Mouse (Mus musculus): ENCODE data around the gene Dgkb. TPM values are rescaled to one million over a fixed set of nuclear protein-coding genes. Genes with fewer than 3 reads are reported as not detected.

The Dgkb gene
- polyA plus RNA-seq, 1 experiment from 2014 or later: 5.1 TPM

DNA sequence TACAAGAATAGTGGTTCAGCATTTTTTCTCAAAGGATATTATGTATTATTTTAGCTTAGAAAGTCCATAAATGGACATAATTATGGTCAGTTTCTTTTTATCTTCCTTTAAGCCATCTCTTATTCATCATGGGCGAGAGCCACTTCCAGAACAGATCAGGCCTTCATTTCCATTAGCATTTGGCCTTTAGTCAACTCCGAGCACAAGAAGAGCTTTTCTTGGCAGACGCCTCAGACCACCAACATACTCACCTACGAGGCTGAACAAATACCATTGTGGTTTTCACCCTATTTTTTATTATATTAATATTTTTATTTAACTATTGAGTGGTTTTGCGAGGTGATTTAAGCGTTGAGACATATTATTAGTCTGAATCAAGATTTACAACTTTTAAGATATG is 759.6 kb downstream of the Dgkb start:
- no peak overlapping the region for H3K9ac ChIP-seq (replicated peaks; ENCODE audit: low read length)
- ATAC-seq (ENCODE audit: low FRiP score, low TSS enrichment): no peak
- no peak overlapping the region for H3K4me2 ChIP-seq (ENCODE audit: low read length)
- no peak for DNase-seq
- H3K27me3 ChIP-seq (ENCODE audit: control insufficient read depth, insufficient read depth, low read length): no peaks in the 10 kb centered on the region
- 0 out of 2 replicates have a peak, but pooled peaks cover 2% of the 10 kb centered on the region for H3K4me1 ChIP-seq (ENCODE audit: control insufficient read depth, insufficient read depth, low read length)
- 71% methylated on average over 6 of the region's 6 CpGs for WGBS
- no peaks in the 10 kb centered on the region for H3K9me3 ChIP-seq (ENCODE audit: control insufficient read depth, low read length)
- no peak overlapping the region for H3K4me3 ChIP-seq (replicated peaks; ENCODE audit: low read depth, low read length)
- H3K27ac ChIP-seq (replicated peaks; ENCODE audit: low read depth, low read length): no peak overlapping the region
- H3K36me3 ChIP-seq (ENCODE audit: control insufficient read depth, insufficient read depth, low read length): no peaks in the 10 kb centered on the region

DNA sequence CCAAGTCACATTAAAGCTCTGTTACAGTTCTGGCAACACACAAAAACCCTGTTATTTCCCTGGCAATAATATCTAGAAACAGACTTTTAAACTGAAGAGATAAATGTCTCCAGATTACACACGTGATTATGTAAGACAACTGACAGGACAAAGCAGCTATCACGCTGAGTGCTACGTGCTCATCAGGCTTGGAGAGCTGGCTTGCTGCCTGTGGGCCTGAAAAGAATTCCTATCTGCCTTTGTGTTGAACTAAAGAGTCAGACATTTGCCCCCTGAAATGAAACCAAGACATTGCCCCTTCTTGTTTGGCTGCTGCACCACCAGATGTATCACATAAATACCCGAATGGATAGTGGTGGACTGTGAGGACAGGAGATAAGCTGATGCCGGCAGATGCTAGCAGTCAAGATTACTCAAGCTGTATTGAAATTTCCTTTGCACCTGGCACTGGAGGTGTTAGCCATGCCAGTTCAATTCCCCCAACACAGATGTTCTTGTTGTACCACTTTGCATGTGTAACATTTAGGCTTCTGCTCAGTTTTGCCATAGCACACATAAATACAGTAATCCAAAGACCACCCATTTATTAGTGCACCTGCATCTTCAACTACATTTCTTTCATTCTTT is 761.8 kb downstream of the Dgkb start:
- Histone ChIP-seq H3K9me3 (ENCODE audit: control insufficient read depth, low read length) (no peaks in the 10 kb centered on the region), H3K27ac (replicated peaks; ENCODE audit: low read depth, low read length) (no peak overlapping the region), H3K9ac (replicated peaks; ENCODE audit: low read length) (no peak overlapping the region), H3K4me1 (ENCODE audit: control insufficient read depth, insufficient read depth, low read length) (0 out of 2 replicates have a peak, but pooled peaks cover 2% of the 10 kb centered on the region), H3K27me3 (ENCODE audit: control insufficient read depth, insufficient read depth, low read length) (no peaks in the 10 kb centered on the region), H3K4me3 (replicated peaks; ENCODE audit: low read depth, low read length) (no peak overlapping the region), H3K4me2 (ENCODE audit: low read length) (no peak overlapping the region), H3K36me3 (ENCODE audit: control insufficient read depth, insufficient read depth, low read length) (no peaks in the 10 kb centered on the region)
- ATAC-seq (ENCODE audit: low FRiP score, low TSS enrichment): no peak; the same call in 1 of the 2 replicates
- peak; percentile 34 for DNase-seq
- 27% methylated on average over 5 of the region's 5 CpGs for WGBS

DNA sequence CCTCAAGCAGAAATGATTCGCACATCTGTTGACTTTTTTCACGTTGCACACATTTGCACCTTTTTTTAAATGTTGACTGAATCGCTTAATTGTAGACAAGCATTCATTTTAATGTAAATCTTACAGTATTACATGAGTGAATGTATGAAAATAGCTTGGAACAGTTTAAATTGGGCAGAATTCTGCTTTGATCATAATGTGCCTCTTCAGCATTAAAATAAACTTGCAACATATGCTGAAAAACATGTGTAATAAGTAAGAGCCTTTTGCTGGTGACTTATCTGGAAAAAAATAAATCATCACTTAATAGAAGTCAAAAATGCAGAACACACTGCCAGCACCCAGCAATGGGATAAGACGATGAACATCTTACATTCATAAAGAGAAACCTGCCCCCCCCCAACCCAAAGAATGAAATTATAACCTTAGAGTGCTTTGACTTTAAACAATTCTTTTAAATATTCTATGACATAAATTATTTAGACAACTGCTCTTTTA is 768.9 kb downstream of the Dgkb start:
- no peak for ATAC-seq (ENCODE audit: low FRiP score, low TSS enrichment)

DNA sequence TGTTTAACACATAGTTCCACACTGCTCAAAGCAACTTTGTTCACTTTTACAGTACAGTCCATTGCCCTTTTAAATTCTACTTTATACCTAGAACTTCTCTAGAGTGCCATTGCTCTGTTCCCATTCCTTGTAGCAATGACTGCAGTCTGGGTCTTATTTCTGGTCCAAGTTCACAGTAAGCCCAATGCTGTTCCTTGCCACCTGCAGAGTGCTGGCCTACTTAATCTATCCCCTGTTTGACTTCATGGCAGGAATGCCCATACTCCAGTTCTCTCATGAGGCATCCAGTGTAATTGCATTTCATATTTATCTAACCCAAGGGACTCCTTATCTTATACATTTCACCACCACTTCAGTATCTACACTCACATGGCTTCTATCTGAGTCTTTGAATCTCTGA is 772.4 kb downstream of the Dgkb start:
- no peak overlapping the region for H3K27ac ChIP-seq (replicated peaks; ENCODE audit: low read depth, low read length)
- H3K4me3 ChIP-seq (replicated peaks; ENCODE audit: low read depth, low read length): no peak overlapping the region
- ATAC-seq (ENCODE audit: low FRiP score, low TSS enrichment): no peak

More for the DNA sequence above, 768.9 kb downstream of the Dgkb start:
- Histone ChIP-seq H3K4me3 (replicated peaks; ENCODE audit: low read depth, low read length) (no peak overlapping the region), H3K9ac (replicated peaks; ENCODE audit: low read length) (no peak overlapping the region), H3K36me3 (ENCODE audit: control insufficient read depth, insufficient read depth, low read length) (no peaks in the 10 kb centered on the region), H3K9me3 (ENCODE audit: control insufficient read depth, low read length) (no peaks in the 10 kb centered on the region), H3K27ac (replicated peaks; ENCODE audit: low read depth, low read length) (no peak overlapping the region), H3K4me2 (ENCODE audit: low read length) (no peak overlapping the region), H3K4me1 (ENCODE audit: control insufficient read depth, insufficient read depth, low read length) (no peaks in the 10 kb centered on the region), H3K27me3 (ENCODE audit: control insufficient read depth, insufficient read depth, low read length) (no peaks in the 10 kb centered on the region)
- DNase-seq: no peak
- WGBS: 79% methylated on average over 4 of the region's 4 CpGs

DNA sequence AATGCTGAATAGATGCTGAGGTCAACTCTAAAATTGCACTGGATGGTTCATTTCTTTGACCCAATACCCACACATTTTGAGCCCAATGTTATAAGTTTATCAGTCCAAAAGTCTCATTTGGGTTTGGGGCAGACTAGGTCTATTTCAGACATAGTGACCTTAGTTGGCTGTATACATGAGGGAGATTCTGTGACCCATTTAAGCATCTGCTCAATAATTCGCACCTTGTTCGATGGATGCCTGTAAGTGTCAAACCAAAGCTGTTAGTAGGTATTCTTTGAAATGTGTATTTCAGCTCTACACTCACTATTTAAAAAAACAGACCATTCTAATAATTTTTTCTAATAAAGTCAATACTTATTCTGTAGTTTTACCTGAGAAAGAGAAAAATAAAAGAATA is 776.1 kb downstream of the Dgkb start:
- no peak overlapping the region for H3K27ac ChIP-seq (replicated peaks; ENCODE audit: low read depth, low read length)
- WGBS: 97% methylated on average over 2 of the region's 2 CpGs
- no peaks in the 10 kb centered on the region for H3K36me3 ChIP-seq (ENCODE audit: control insufficient read depth, insufficient read depth, low read length)
- H3K4me3 ChIP-seq (replicated peaks; ENCODE audit: low read depth, low read length): no peak overlapping the region
- no peak overlapping the region for H3K9ac ChIP-seq (replicated peaks; ENCODE audit: low read length)
- DNase-seq (no peak), ATAC-seq (ENCODE audit: low FRiP score, low TSS enrichment) (no peak)
- no peaks in the 10 kb centered on the region for H3K9me3 ChIP-seq (ENCODE audit: control insufficient read depth, low read length)
- H3K4me2 ChIP-seq (ENCODE audit: low read length): no peak overlapping the region
- no peaks in the 10 kb centered on the region for H3K4me1 ChIP-seq (ENCODE audit: control insufficient read depth, insufficient read depth, low read length)
- H3K27me3 ChIP-seq (ENCODE audit: control insufficient read depth, insufficient read depth, low read length): no peaks in the 10 kb centered on the region

More for the DNA sequence above, 772.4 kb downstream of the Dgkb start:
- no peak for DNase-seq
- Histone ChIP-seq H3K9ac (replicated peaks; ENCODE audit: low read length) (no peak overlapping the region), H3K27me3 (ENCODE audit: control insufficient read depth, insufficient read depth, low read length) (no peaks in the 10 kb centered on the region), H3K4me1 (ENCODE audit: control insufficient read depth, insufficient read depth, low read length) (no peaks in the 10 kb centered on the region), H3K9me3 (ENCODE audit: control insufficient read depth, low read length) (no peaks in the 10 kb centered on the region), H3K36me3 (ENCODE audit: control insufficient read depth, insufficient read depth, low read length) (no peaks in the 10 kb centered on the region), H3K4me2 (ENCODE audit: low read length) (no peak overlapping the region)

DNA sequence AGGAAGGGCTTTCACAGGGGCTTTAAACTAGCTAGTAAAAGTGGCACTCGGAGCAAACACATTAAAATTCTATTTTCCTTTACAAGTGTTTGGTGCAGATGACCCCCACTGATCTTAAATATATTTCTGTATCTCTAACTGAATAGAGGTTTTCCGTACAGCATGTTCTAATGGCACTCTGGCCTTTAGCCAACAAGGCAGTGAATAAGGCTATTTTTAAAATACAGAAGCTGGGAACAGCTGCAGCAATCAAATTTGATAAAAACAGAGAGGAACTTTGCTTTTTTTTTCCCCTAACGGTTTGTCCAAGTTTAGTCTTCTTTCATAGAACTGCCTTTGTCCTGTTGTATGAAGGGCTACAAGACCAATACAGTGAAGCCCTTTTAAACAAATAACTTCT is 776.5 kb downstream of the Dgkb start:
- DNase-seq (no peak), ATAC-seq (ENCODE audit: low FRiP score, low TSS enrichment) (no peak)
- H3K4me1 ChIP-seq (ENCODE audit: control insufficient read depth, insufficient read depth, low read length): no peaks in the 10 kb centered on the region
- no peak overlapping the region for H3K4me2 ChIP-seq (ENCODE audit: low read length)
- no peaks in the 10 kb centered on the region for H3K27me3 ChIP-seq (ENCODE audit: control insufficient read depth, insufficient read depth, low read length)
- 54% methylated on average over 3 of the region's 3 CpGs for WGBS
- H3K9me3 ChIP-seq (ENCODE audit: control insufficient read depth, low read length): no peaks in the 10 kb centered on the region
- H3K27ac ChIP-seq (replicated peaks; ENCODE audit: low read depth, low read length): no peak overlapping the region
- H3K9ac ChIP-seq (replicated peaks; ENCODE audit: low read length): no peak overlapping the region
- H3K4me3 ChIP-seq (replicated peaks; ENCODE audit: low read depth, low read length): no peak overlapping the region
- H3K36me3 ChIP-seq (ENCODE audit: control insufficient read depth, insufficient read depth, low read length): no peaks in the 10 kb centered on the region

DNA sequence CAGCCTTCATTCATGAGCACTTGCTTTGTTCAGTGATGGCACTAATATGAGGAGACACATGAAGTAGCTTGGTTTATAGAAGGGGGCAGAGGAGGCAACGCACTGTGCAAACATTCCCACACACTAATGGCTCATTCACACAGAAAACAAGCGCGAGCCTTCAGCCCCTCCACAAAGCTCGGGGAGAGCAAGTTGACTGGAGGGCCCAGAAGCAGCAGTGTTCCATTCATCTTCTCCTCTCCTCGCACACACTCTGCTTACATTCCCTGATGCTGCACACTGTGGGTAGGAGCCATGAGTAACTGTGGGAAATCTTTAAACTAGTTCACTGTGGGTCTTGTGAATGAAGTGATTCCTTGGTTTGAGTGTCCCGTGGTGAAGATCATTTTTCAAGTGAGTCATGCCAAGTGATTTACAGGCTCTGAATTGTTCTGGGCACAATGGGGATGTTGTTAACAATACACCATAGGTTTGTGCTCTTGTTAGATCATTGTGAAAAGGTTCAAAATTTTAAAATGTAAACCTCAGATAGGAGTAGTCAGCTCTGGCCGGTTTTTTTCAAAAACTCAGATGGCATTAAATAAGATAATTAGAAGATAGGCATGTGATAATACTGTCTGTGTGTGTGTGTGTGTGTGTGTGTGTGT is 779.0 kb downstream of the Dgkb start:
- H3K4me3 ChIP-seq (replicated peaks; ENCODE audit: low read depth, low read length): no peak overlapping the region
- no peak overlapping the region for H3K27ac ChIP-seq (replicated peaks; ENCODE audit: low read depth, low read length)
- H3K4me1 ChIP-seq (ENCODE audit: control insufficient read depth, insufficient read depth, low read length): no peaks in the 10 kb centered on the region
- no peak overlapping the region for H3K4me2 ChIP-seq (ENCODE audit: low read length)
- no peaks in the 10 kb centered on the region for H3K27me3 ChIP-seq (ENCODE audit: control insufficient read depth, insufficient read depth, low read length)
- H3K36me3 ChIP-seq (ENCODE audit: control insufficient read depth, insufficient read depth, low read length): no peaks in the 10 kb centered on the region
- DNase-seq (peak; percentile 28), ATAC-seq (ENCODE audit: low FRiP score, low TSS enrichment) (peak; percentile 28; the same call in 1 of the 2 replicates)
- no peaks in the 10 kb centered on the region for H3K9me3 ChIP-seq (ENCODE audit: control insufficient read depth, low read length)
- 49% methylated on average over 7 of the region's 7 CpGs for WGBS
- no peak overlapping the region for H3K9ac ChIP-seq (replicated peaks; ENCODE audit: low read length)

DNA sequence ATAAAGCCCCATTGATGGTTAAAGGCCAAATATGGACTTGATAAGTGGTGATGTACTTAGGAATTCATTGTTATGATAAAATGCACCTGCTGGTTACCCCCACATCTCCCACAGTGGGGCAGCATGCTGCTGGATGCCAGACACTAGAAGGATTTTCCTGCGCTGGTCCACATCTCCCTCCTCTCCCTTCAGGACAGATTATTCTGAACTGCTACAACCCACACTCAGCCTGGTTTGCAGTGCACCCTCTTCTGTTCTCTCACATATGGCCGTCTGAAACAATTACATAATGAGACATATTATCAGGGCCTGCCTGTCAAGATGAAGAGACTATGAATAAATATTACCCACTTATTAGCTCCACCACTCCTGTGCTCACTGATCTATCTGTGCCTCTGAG is 780.6 kb downstream of the Dgkb start:
- peak; percentile 50 for DNase-seq

More for the DNA sequence above, 780.6 kb downstream of the Dgkb start:
- Histone ChIP-seq H3K4me2 (ENCODE audit: low read length) (no peak overlapping the region), H3K4me3 (replicated peaks; ENCODE audit: low read depth, low read length) (no peak overlapping the region), H3K36me3 (ENCODE audit: control insufficient read depth, insufficient read depth, low read length) (no peaks in the 10 kb centered on the region), H3K9me3 (ENCODE audit: control insufficient read depth, low read length) (no peaks in the 10 kb centered on the region), H3K4me1 (ENCODE audit: control insufficient read depth, insufficient read depth, low read length) (no peaks in the 10 kb centered on the region), H3K27ac (replicated peaks; ENCODE audit: low read depth, low read length) (no peak overlapping the region), H3K27me3 (ENCODE audit: control insufficient read depth, insufficient read depth, low read length) (no peaks in the 10 kb centered on the region), H3K9ac (replicated peaks; ENCODE audit: low read length) (no peak overlapping the region)
- 15% methylated on average over 2 of the region's 2 CpGs for WGBS
- peak; percentile 71 for ATAC-seq (ENCODE audit: low FRiP score, low TSS enrichment)
